Mouse (Mus musculus) hindbrain, postnatal 0 days (tissue): Measurements from ENCODE around the gene Abhd6. TPM values are rescaled to one million over a fixed set of nuclear protein-coding genes. Genes with fewer than 3 reads are reported as not detected.

Source experiments
- ATAC-seq: fragments of 200-750 bp; cut with Nextera tagmentation; 2 replicates; pipeline ENCODE4 v1.8.0; 2017; ENCODE audit warnings: mild to moderate bottlenecking, moderate TSS enrichment, moderate library complexity
- DNase-seq: peaks from one replicate; pipeline ENCODE4 v3.0.0-alpha.2; 2015; ENCODE audit warnings: low spot score
- H3K27ac ChIP-seq: fragments of 300-500 bp; sonication (generic); 2 replicates; pipeline ENCODE4 v1.5.1; 2014; ENCODE audit warnings: mild to moderate bottlenecking
- H3K27me3 ChIP-seq: fragments of 300-500 bp; sonication (generic); 2 replicates; pipeline ENCODE4 v1.6.1; 2014; ENCODE audit warnings: low read length, mixed read lengths; ENCODE audit not compliant: insufficient read depth
- H3K36me3 ChIP-seq: fragments of 300-500 bp; sonication (generic); 2 replicates; pipeline ENCODE4 v1.6.1; 2014; ENCODE audit warnings: low read length, mixed read lengths; ENCODE audit not compliant: insufficient read depth
- H3K4me1 ChIP-seq: fragments of 300-500 bp; sonication (generic); 2 replicates; pipeline ENCODE4 v1.6.1; 2014; ENCODE audit warnings: antibody characterized with exemption, low read length, mixed read lengths; ENCODE audit not compliant: insufficient read depth
- H3K4me2 ChIP-seq: fragments of 300-500 bp; sonication (generic); 2 replicates; pipeline ENCODE4 v1.6.1; 2014; ENCODE audit warnings: low read depth, mild to moderate bottlenecking, low read length, moderate library complexity, mixed read lengths
- H3K4me3 ChIP-seq: fragments of 300-500 bp; sonication (generic); 2 replicates; pipeline ENCODE4 v1.5.1; 2014; ENCODE audit warnings: low read length
- H3K9ac ChIP-seq: fragments of 300-500 bp; sonication (generic); replicated peaks from 2 replicates; pipeline ENCODE4 v1.6.1; 2014; ENCODE audit warnings: mild to moderate bottlenecking, low read length, moderate library complexity, mixed read lengths
- H3K9me3 ChIP-seq: fragments of 300-500 bp; sonication (generic); 2 replicates; pipeline ENCODE4 v1.6.1; 2016; ENCODE audit warnings: low read length, mixed read lengths
- CTCF ChIP-seq: IDR thresholded peaks from 2 replicates; pipeline ENCODE4 v1.5.1; 2016; ENCODE audit warnings: antibody characterized with exemption, control low read depth, low read depth
- WGBS: fragments of 180-500 bp; shearing (Covaris S2); extraction: QIAGEN DNeasy Blood & Tissue Kit; methylation state at CpG from one replicate; pipeline ENCODE4 v1.1.7; 2014; 5-methylcytosine and 5-hydroxymethylcytosine counted together
- polyA plus RNA-seq: library from polyadenylated mRNA; unstranded; fragments of >200 nt; fragmentation: Nextera tagmentation; extraction: Ambion mirVana; gene quantifications from 2 replicates; pipeline ENCODE4 v1.2.1, GENCODE M21; 2015
- total RNA-seq: library from RNA; depleted of rRNA; stranded (reverse); fragments of >200 nt; gene quantifications from 2 replicates; pipeline ENCODE4 v1.2.3, GENCODE M21; 2014

Gene Abhd6
- total and polyA plus RNA-seq, 2 experiments from 2014 or later: 14.8 to 36.5 TPM

- DNase-seq: no peak
- Histone ChIP-seq H3K4me2 (no peak overlapping the region), H3K4me3 (no peak overlapping the region), H3K27ac (no peak overlapping the region), H3K4me1 (peaks cover 3% of the 10 kb centered on the region; the same call in 1 of the 2 replicates), H3K27me3 (no peaks in the 10 kb centered on the region), H3K9ac (no peak overlapping the region), H3K9me3 (no peaks in the 10 kb centered on the region), H3K36me3 (no peaks in the 10 kb centered on the region)
- ATAC-seq: no peak
- no peak for TF ChIP-seq CTCF
- 87% methylated on average over 6 of the region's 6 CpGs for WGBS
These were observed 33.2 kb downstream of the Abhd6 start for GRCm38 (mm10) chr14:8035951-8036350.

- peaks cover 3% of the 10 kb centered on the region; the same call in 1 of the 2 replicates for H3K4me1 ChIP-seq
- H3K27ac ChIP-seq: no peak overlapping the region
- 83% methylated on average over 5 of the region's 5 CpGs for WGBS
- no peak overlapping the region for H3K9ac ChIP-seq
- no peaks in the 10 kb centered on the region for H3K9me3 ChIP-seq
- ATAC-seq: no peak
- H3K4me3 ChIP-seq: no peak overlapping the region
- no peak overlapping the region for H3K4me2 ChIP-seq
- no peak for TF ChIP-seq CTCF
- H3K36me3 ChIP-seq: no peaks in the 10 kb centered on the region
- H3K27me3 ChIP-seq: no peaks in the 10 kb centered on the region
- no peak for DNase-seq
These were observed 33.7 kb downstream of the Abhd6 start for GRCm38 (mm10) chr14:8036406-8036805.

- 75% methylated on average over 5 of the region's 5 CpGs for WGBS
- H3K4me1 ChIP-seq: no peaks in the 10 kb centered on the region
- H3K36me3 ChIP-seq: 0 out of 2 replicates have a peak, but pooled peaks cover 2% of the 10 kb centered on the region
- H3K27me3 ChIP-seq: no peaks in the 10 kb centered on the region
- no peak for ATAC-seq
- H3K9ac ChIP-seq: no peak overlapping the region
- H3K27ac ChIP-seq: no peak overlapping the region
- no peak overlapping the region for H3K4me2 ChIP-seq
- no peak for TF ChIP-seq CTCF
- no peak overlapping the region for H3K4me3 ChIP-seq
- no peak for DNase-seq
- H3K9me3 ChIP-seq: no peaks in the 10 kb centered on the region
These were observed 35.4 kb downstream of the Abhd6 start for GRCm38 (mm10) chr14:8038150-8038549.

- WGBS: 68% methylated on average over 7 of the region's 7 CpGs
- no peak overlapping the region for H3K4me3 ChIP-seq
- DNase-seq (peak; percentile 35), ATAC-seq (no peak)
- no peak overlapping the region for H3K9ac ChIP-seq
- no peak overlapping the region for H3K4me2 ChIP-seq
- no peaks in the 10 kb centered on the region for H3K4me1 ChIP-seq
- H3K27ac ChIP-seq: no peak overlapping the region
- TF ChIP-seq CTCF: no peak
- no peaks in the 10 kb centered on the region for H3K9me3 ChIP-seq
- no peaks in the 10 kb centered on the region for H3K27me3 ChIP-seq
- H3K36me3 ChIP-seq: 0 out of 2 replicates have a peak, but pooled peaks cover 5% of the 10 kb centered on the region
These were observed 36.2 kb downstream of the Abhd6 start for GRCm38 (mm10) chr14:8038791-8039448.

- TF ChIP-seq CTCF: no peak
These were observed 37.5 kb downstream of the Abhd6 start for GRCm38 (mm10) chr14:8040179-8040578.

GRCm38 (mm10) chr14:8040911-8041678, 38.4 kb downstream of the Abhd6 start:
- no peak overlapping the region for H3K4me2 ChIP-seq
- H3K27ac ChIP-seq: no peak overlapping the region
- 0 out of 2 replicates have a peak, but pooled peaks cover 5% of the 10 kb centered on the region for H3K36me3 ChIP-seq
- no peak for DNase-seq
- no peak overlapping the region for H3K4me3 ChIP-seq
- H3K4me1 ChIP-seq: no peaks in the 10 kb centered on the region
- WGBS: 90% methylated on average over 12 of the region's 12 CpGs
- no peaks in the 10 kb centered on the region for H3K9me3 ChIP-seq
- TF ChIP-seq CTCF: no peak
- no peak overlapping the region for H3K9ac ChIP-seq
- ATAC-seq: no peak
- no peaks in the 10 kb centered on the region for H3K27me3 ChIP-seq

More at GRCm38 (mm10) chr14:8040179-8040578, 37.5 kb downstream of the Abhd6 start:
- Histone ChIP-seq H3K4me3 (no peak overlapping the region), H3K27me3 (no peaks in the 10 kb centered on the region), H3K27ac (no peak overlapping the region), H3K4me1 (no peaks in the 10 kb centered on the region), H3K36me3 (0 out of 2 replicates have a peak, but pooled peaks cover 5% of the 10 kb centered on the region), H3K9me3 (no peaks in the 10 kb centered on the region), H3K9ac (no peak overlapping the region), H3K4me2 (no peak overlapping the region)
- no peak for ATAC-seq
- WGBS: 75% methylated on average over 3 of the region's 3 CpGs
- DNase-seq: no peak

- 89% methylated on average over 2 of the region's 2 CpGs for WGBS
- peaks cover 6% of the 10 kb centered on the region; the same call in 1 of the 2 replicates for H3K36me3 ChIP-seq
- no peak for ATAC-seq
These were observed 39.4 kb downstream of the Abhd6 start for GRCm38 (mm10) chr14:8042120-8042519.

More at GRCm38 (mm10) chr14:8042120-8042519, 39.4 kb downstream of the Abhd6 start:
- Histone ChIP-seq H3K27me3 (no peaks in the 10 kb centered on the region), H3K9ac (no peak overlapping the region), H3K9me3 (no peaks in the 10 kb centered on the region), H3K4me3 (no peak overlapping the region), H3K4me1 (no peaks in the 10 kb centered on the region), H3K27ac (no peak overlapping the region), H3K4me2 (no peak overlapping the region)
- DNase-seq: no peak
- no peak for TF ChIP-seq CTCF
